Mouse (Mus musculus) megakaryocyte, embryonic 14.5 days (primary cell): ENCODE results near the gene Tmbim4.

ENCODE experiments used
- FLI1 ChIP-seq: IDR thresholded peaks from 2 replicates; pipeline ENCODE4 v1.6.1; 2012; ENCODE audit warnings: low read length, inconsistent platforms, mixed read lengths
- GATA1 ChIP-seq: IDR thresholded peaks from 3 replicates; pipeline ENCODE4 v1.6.1; 2012; ENCODE audit warnings: mixed read lengths, low read length, inconsistent platforms, borderline replicate concordance

GRCm38 (mm10) chr10:120171340-120171739, 30.1 kb upstream of the Tmbim4 start:
- TF ChIP-seq GATA1 (no peak), FLI1 (no peak)
